Mouse (Mus musculus): ENCODE results near the gene Dtwd1. TPM values are rescaled to one million over a fixed set of nuclear protein-coding genes. Genes with fewer than 3 reads are reported as not detected.

Dtwd1 gene
- polyA plus RNA-seq (2015; fragmentation: Nextera tagmentation; extraction: Ambion mirVana) = 18.3 and 20.1 TPM in 2 replicates

GRCm38 (mm10) chr2:126151855-126152571, at the start of gene Dtwd1, which contains the start of gene Fam227b:
Gene Dtwd1, plus strand, starts transcription at chr2:126152141.
Gene Fam227b, minus strand, starts transcription at chr2:126152004.

DNA sequence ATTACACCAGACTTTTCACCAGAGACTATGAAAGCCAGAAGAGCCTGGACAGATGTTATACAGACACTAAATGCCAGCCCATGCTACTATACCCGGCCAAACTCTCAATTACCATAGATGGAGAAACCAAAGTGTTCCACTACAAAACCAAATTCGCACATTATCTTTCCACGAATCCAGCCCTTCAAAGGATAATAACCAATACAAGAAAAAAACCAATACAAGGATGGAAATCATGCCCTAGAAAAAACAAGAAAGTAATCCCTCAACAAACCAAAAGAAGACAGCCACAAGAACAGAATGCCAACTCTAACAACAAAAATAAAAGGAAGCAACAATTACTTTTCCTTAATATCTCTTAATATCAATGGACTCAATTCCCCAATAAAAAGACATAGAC, 62.9 kb downstream of the Dtwd1 start, which contains the start of gene Gm17555:
Gm17555 (plus strand) TSS at position 301 of the 400 bp plus-strand sequence.

Other genes starting within 250 kb of the Dtwd1 start
- gene Fgf7, start 117.5 kb upstream of the Dtwd1 start, polyA plus RNA-seq (2015; fragmentation: Nextera tagmentation; extraction: Ambion mirVana) = 5.8 and 8.0 TPM in 2 replicates
- 0.10 TPM in 1 of 2 replicates, not detected in the other for gene Fam227b, start 137 bp upstream of the Dtwd1 start, polyA plus RNA-seq (2015; fragmentation: Nextera tagmentation; extraction: Ambion mirVana)
- not detected in 2 replicates for gene Gm17555, start 63.0 kb downstream of the Dtwd1 start, polyA plus RNA-seq (2015; fragmentation: Nextera tagmentation; extraction: Ambion mirVana)